Mouse (Mus musculus) embryonic facial prominence, embryonic 11.5 days (tissue): ENCODE measurements around the gene Dnajc8. TPM values are rescaled to one million over a fixed set of nuclear protein-coding genes. Genes with fewer than 3 reads are reported as not detected.

Experiments used
- ATAC-seq: fragments of 200-750 bp; cut with Nextera tagmentation; replicated peaks from 2 replicates; pipeline ENCODE4 v1.8.0; 2017; ENCODE audit warnings: low read depth; ENCODE audit not compliant: insufficient number of reproducible peaks, low FRiP score, low TSS enrichment
- DNase-seq: peaks from one replicate; pipeline ENCODE4 v3.0.0-alpha.2; 2015; ENCODE audit warnings: low spot score
- H3K27ac ChIP-seq: fragments of 300-500 bp; sonication (generic); replicated peaks from 2 replicates; pipeline ENCODE4 v1.5.1; 2014; ENCODE audit warnings: mild to moderate bottlenecking, low read depth, low read length, control low read depth
- H3K27me3 ChIP-seq: fragments of 300-500 bp; sonication (generic); 2 replicates; pipeline ENCODE4 v1.6.1; 2014; ENCODE audit warnings: mild to moderate bottlenecking, low read length, moderate library complexity, mixed read lengths; ENCODE audit not compliant: control insufficient read depth, insufficient read depth
- H3K36me3 ChIP-seq: fragments of 300-500 bp; sonication (generic); replicated peaks from 2 replicates; pipeline ENCODE4 v1.6.1; 2014; ENCODE audit warnings: low read depth, mild to moderate bottlenecking, low read length, moderate library complexity, mixed read lengths; ENCODE audit not compliant: control insufficient read depth, insufficient read depth
- H3K4me1 ChIP-seq: fragments of 300-500 bp; sonication (generic); 2 replicates; pipeline ENCODE4 v1.6.1; 2014; ENCODE audit warnings: low read length, mixed read lengths; ENCODE audit not compliant: control insufficient read depth, insufficient read depth
- H3K4me2 ChIP-seq: fragments of 300-500 bp; sonication (generic); 2 replicates; pipeline ENCODE4 v1.6.1; 2014; ENCODE audit warnings: low read depth, mild to moderate bottlenecking, control low read depth, low read length, moderate library complexity
- H3K4me3 ChIP-seq: fragments of 300-500 bp; sonication (generic); 2 replicates; pipeline ENCODE4 v1.5.1; 2014; ENCODE audit warnings: low read depth, low read length, control low read depth
- H3K9ac ChIP-seq: fragments of 300-500 bp; sonication (generic); replicated peaks from 2 replicates; pipeline ENCODE4 v1.6.1; 2014; ENCODE audit warnings: mild to moderate bottlenecking, control low read depth, low read length
- H3K9me3 ChIP-seq: fragments of 300-500 bp; sonication (generic); replicated peaks from 2 replicates; pipeline ENCODE4 v1.6.1; 2016; ENCODE audit warnings: mild to moderate bottlenecking, low read length, inconsistent platforms, mixed read lengths; ENCODE audit not compliant: control insufficient read depth
- WGBS: fragments of 180-500 bp; shearing (Covaris S2); extraction: QIAGEN DNeasy Blood & Tissue Kit; methylation state at CpG from one replicate; pipeline ENCODE4 v1.1.7; 2014; 5-methylcytosine and 5-hydroxymethylcytosine counted together
- polyA plus RNA-seq: library from polyadenylated mRNA; unstranded; fragments of >200 nt; fragmentation: Nextera tagmentation; extraction: Ambion mirVana; gene quantifications from 2 replicates; pipeline ENCODE4 v1.2.1, GENCODE M21; 2014

Dnajc8 gene
- polyA plus RNA-seq, 1 experiment from 2014 or later: 255 TPM

- ATAC-seq (peak; percentile 82), DNase-seq (peak; percentile 99)
- Histone ChIP-seq H3K4me1 (no peaks in the 10 kb centered on the region; the same call in 1 of the 2 replicates), H3K27ac (peak within 1 kb of the TSS; percentile 53; the same call in 1 of the 2 replicates), H3K4me3 (peak within 1 kb of the TSS; percentile 77), H3K36me3 (no peaks in the 10 kb centered on the region), H3K9me3 (no peaks in the 10 kb centered on the region), H3K4me2 (peak within 1 kb of the TSS; percentile 91), H3K27me3 (no peaks in the 10 kb centered on the region), H3K9ac (peak within 1 kb of the TSS; percentile 70)
- under 1% methylated on average over 29 of the region's 32 CpGs for WGBS
These were observed 25.0 kb upstream of the Dnajc8 start, which contains the start of gene Sesn2 for GRCm38 (mm10) chr4:132510352-132510798. TSS of gene Sesn2 (minus strand) at chr4:132510501.

GRCm38 (mm10) chr4:132512080-132512479 lies 23.3 kb upstream of the Dnajc8 start:
- Histone ChIP-seq H3K27ac (no peak overlapping the region), H3K9me3 (no peaks in the 10 kb centered on the region), H3K4me1 (no peaks in the 10 kb centered on the region; the same call in 1 of the 2 replicates), H3K27me3 (no peaks in the 10 kb centered on the region), H3K4me3 (no peak overlapping the region), H3K4me2 (no peak overlapping the region), H3K36me3 (no peaks in the 10 kb centered on the region), H3K9ac (no peak overlapping the region)
- ATAC-seq (no peak), DNase-seq (no peak)
- 81% methylated on average over 3 of the region's 3 CpGs for WGBS

- peak; percentile 22 for DNase-seq
- no peak for ATAC-seq
- no peaks in the 10 kb centered on the region for H3K36me3 ChIP-seq
- H3K27ac ChIP-seq: no peak overlapping the region
- no peaks in the 10 kb centered on the region for H3K9me3 ChIP-seq
- H3K27me3 ChIP-seq: no peaks in the 10 kb centered on the region
- H3K4me3 ChIP-seq: no peak overlapping the region
- no peaks in the 10 kb centered on the region for H3K4me1 ChIP-seq
- WGBS: 34% methylated on average over 14 of the region's 14 CpGs
- no peak overlapping the region for H3K4me2 ChIP-seq
- no peak overlapping the region for H3K9ac ChIP-seq
These were observed 21.7 kb upstream of the Dnajc8 start for GRCm38 (mm10) chr4:132513395-132514273.

GRCm38 (mm10) chr4:132514555-132515135 lies 20.7 kb upstream of the Dnajc8 start:
- H3K9me3 ChIP-seq: no peaks in the 10 kb centered on the region
- no peak overlapping the region for H3K27ac ChIP-seq
- H3K9ac ChIP-seq: peak overlapping the region; percentile 30
- no peaks in the 10 kb centered on the region for H3K36me3 ChIP-seq
- peak overlapping the region; percentile 58 for H3K4me2 ChIP-seq
- peak overlapping the region; percentile 40 for H3K4me3 ChIP-seq
- no peaks in the 10 kb centered on the region for H3K27me3 ChIP-seq
- WGBS: 2% methylated on average over 21 of the region's 21 CpGs
- no peak for ATAC-seq
- no peaks in the 10 kb centered on the region for H3K4me1 ChIP-seq
- DNase-seq: peak; percentile 92

GRCm38 (mm10) chr4:132515369-132516155 lies 19.8 kb upstream of the Dnajc8 start:
- Histone ChIP-seq H3K9me3 (no peaks in the 10 kb centered on the region), H3K9ac (no peak overlapping the region), H3K4me1 (no peaks in the 10 kb centered on the region), H3K27ac (no peak overlapping the region), H3K36me3 (no peaks in the 10 kb centered on the region), H3K27me3 (no peaks in the 10 kb centered on the region), H3K4me3 (peak overlapping the region; percentile 40), H3K4me2 (peak overlapping the region; percentile 58)
- 20% methylated on average over 22 of the region's 22 CpGs for WGBS
- peak; percentile 92 for ATAC-seq
- DNase-seq: peak; percentile 97

- Histone ChIP-seq H3K27me3 (no peaks in the 10 kb centered on the region), H3K9me3 (no peaks in the 10 kb centered on the region), H3K4me1 (no peaks in the 10 kb centered on the region), H3K9ac (no peak overlapping the region), H3K4me3 (no peak overlapping the region), H3K4me2 (no peak overlapping the region), H3K27ac (no peak overlapping the region), H3K36me3 (no peaks in the 10 kb centered on the region)
- ATAC-seq: no peak
- DNase-seq: no peak
- WGBS: 75% methylated on average over 8 of the region's 8 CpGs
These were observed 17.3 kb upstream of the Dnajc8 start for GRCm38 (mm10) chr4:132518066-132518465.

- H3K27me3 ChIP-seq: no peaks in the 10 kb centered on the region
- no peaks in the 10 kb centered on the region for H3K9me3 ChIP-seq
- DNase-seq (no peak), ATAC-seq (no peak)
- H3K9ac ChIP-seq: no peak overlapping the region
- no peak overlapping the region for H3K4me2 ChIP-seq
- H3K4me1 ChIP-seq: no peaks in the 10 kb centered on the region
- no peak overlapping the region for H3K4me3 ChIP-seq
- H3K36me3 ChIP-seq: no peaks in the 10 kb centered on the region
- H3K27ac ChIP-seq: no peak overlapping the region
- 91% methylated on average over 3 of the region's 3 CpGs for WGBS
These were observed 16.2 kb upstream of the Dnajc8 start for GRCm38 (mm10) chr4:132519188-132519587.
